In the genomic region with DNA sequence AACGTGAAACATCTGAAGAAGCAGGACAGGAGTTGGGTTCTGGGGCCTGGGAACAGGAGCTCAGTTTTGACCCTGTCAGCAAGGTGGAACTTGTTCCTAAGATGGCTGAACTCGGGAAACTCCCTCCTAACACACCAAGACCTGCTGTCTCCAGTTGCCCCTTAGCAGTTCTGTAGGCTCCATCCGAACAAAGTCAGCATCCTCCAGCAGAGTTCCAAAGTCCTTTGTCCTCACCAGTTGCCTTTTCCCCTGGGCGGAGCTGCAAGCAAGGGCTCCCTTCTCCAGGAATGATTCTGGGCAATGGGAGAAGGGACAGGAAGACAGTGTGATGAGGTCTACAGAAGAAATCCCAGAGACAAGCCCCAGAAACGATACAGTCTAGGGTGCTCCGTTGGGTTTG, we compare ENCODE assay signal across 24 mouse cellular contexts. TPM values are rescaled to one million over a fixed set of nuclear protein-coding genes. Genes with fewer than 3 reads are reported as not detected.
A peak's percentile ranks its signal among the peaks of the same experiment; 100 is the strongest.
DNase-seq lines count a peak whose midpoint lies in the region; ATAC-seq and TF ChIP-seq lines count a peak whose summit lies in the region.
"Had no signal": no experiment of that assay in that cellular context is flagged by ENCODE, and none has a peak within 500 bp of the region (broad histone marks: within the 10 kb centered on the region; RNA-seq: fewer than 3 reads in every experiment).

No protein-coding gene starts in this region.

- no peak for TF ChIP-seq CTCF in kidney, adult 2 months (conservative IDR thresholded peaks at IDR 0.05; ENCODE audit: insufficient read depth, insufficient read length, low read depth, low read length)

- H3K9ac ChIP-seq in kidney, embryonic 16.5 days (replicated peaks; ENCODE audit: low read length): no peak overlapping the region
- no peak overlapping the region for H3K9ac ChIP-seq in kidney, embryonic 15.5 days
- no peak overlapping the region for H3K9ac ChIP-seq in forebrain, embryonic 14.5 days (ENCODE audit: low read length)
- H3K9ac ChIP-seq: embryonic facial prominence, embryonic 13.5 days; embryonic facial prominence, embryonic 15.5 days; forebrain, embryonic 12.5 days; forebrain, embryonic 15.5 days had no signal

- H3K4me1 ChIP-seq in kidney, adult 2 months (ENCODE audit: control insufficient read depth, insufficient read depth, low read length): 0 out of 2 replicates have a peak, but pooled peaks cover 3% of the 10 kb centered on the region
- no peaks in the 10 kb centered on the region for H3K4me1 ChIP-seq in kidney, embryonic 16.5 days (ENCODE audit: insufficient read depth, low read length)
- H3K4me1 ChIP-seq in kidney, embryonic 15.5 days: peaks cover 8% of the 10 kb centered on the region
- no peaks in the 10 kb centered on the region for H3K4me1 ChIP-seq in forebrain, embryonic 14.5 days (ENCODE audit: control insufficient read depth, insufficient read depth, low read length)
- H3K4me1 ChIP-seq: embryonic facial prominence, embryonic 13.5 days; embryonic facial prominence, embryonic 15.5 days; forebrain, embryonic 15.5 days had no signal

- 55% methylated on average over 6 of the region's 6 CpGs for WGBS in kidney, adult 2 months
- 69% methylated on average over 6 of the region's 6 CpGs for WGBS in kidney, embryonic 16.5 days
- WGBS in kidney, embryonic 15.5 days: 72% methylated on average over 6 of the region's 6 CpGs
- 77% methylated on average over 6 of the region's 6 CpGs for WGBS in forebrain, embryonic 14.5 days

- H3K4me2 ChIP-seq in kidney, embryonic 16.5 days (replicated peaks; ENCODE audit: low read depth, low read length): no peak overlapping the region
- no peak overlapping the region for H3K4me2 ChIP-seq in kidney, embryonic 15.5 days
- H3K4me2 ChIP-seq in forebrain, embryonic 14.5 days (ENCODE audit: low read length): no peak overlapping the region
- H3K4me2 ChIP-seq: embryonic facial prominence, embryonic 13.5 days; embryonic facial prominence, embryonic 15.5 days; forebrain, embryonic 12.5 days; forebrain, embryonic 15.5 days had no signal

- TF ChIP-seq POLR2A in kidney, adult 2 months (IDR thresholded peaks at IDR 0.05; ENCODE audit: low read depth, low read length): no peak

- no peaks in the 10 kb centered on the region for H3K27me3 ChIP-seq in kidney, adult 2 months (replicated peaks; ENCODE audit: control insufficient read depth, insufficient read depth, low read length)
- no peaks in the 10 kb centered on the region for H3K27me3 ChIP-seq in kidney, embryonic 16.5 days (ENCODE audit: insufficient read depth, low read length)
- H3K27me3 ChIP-seq in kidney, embryonic 15.5 days: no peaks in the 10 kb centered on the region
- H3K27me3 ChIP-seq in forebrain, embryonic 14.5 days (replicated peaks; ENCODE audit: control insufficient read depth, insufficient read depth, low read length): no peaks in the 10 kb centered on the region
- H3K27me3 ChIP-seq: embryonic facial prominence, embryonic 13.5 days; embryonic facial prominence, embryonic 15.5 days; forebrain, embryonic 12.5 days; forebrain, embryonic 15.5 days had no signal

- H3K36me3 ChIP-seq in kidney, adult 2 months (ENCODE audit: control insufficient read depth, insufficient read depth, low read length): no peaks in the 10 kb centered on the region
- no peaks in the 10 kb centered on the region for H3K36me3 ChIP-seq in kidney, embryonic 16.5 days (ENCODE audit: insufficient read depth, low read length)
- H3K36me3 ChIP-seq in kidney, embryonic 15.5 days: no peaks in the 10 kb centered on the region
- H3K36me3 ChIP-seq in forebrain, embryonic 14.5 days (ENCODE audit: control insufficient read depth, insufficient read depth, low read length): no peaks in the 10 kb centered on the region
- H3K36me3 ChIP-seq: embryonic facial prominence, embryonic 13.5 days; embryonic facial prominence, embryonic 15.5 days; forebrain, embryonic 10.5 days; forebrain, embryonic 12.5 days; forebrain, embryonic 15.5 days had no signal

- no peak overlapping the region for H3K4me3 ChIP-seq in kidney, adult 2 months (ENCODE audit: insufficient read depth, low read depth, low read length)
- H3K4me3 ChIP-seq in kidney, embryonic 16.5 days (ENCODE audit: low read length): no peak overlapping the region
- no peak overlapping the region for H3K4me3 ChIP-seq in kidney, embryonic 15.5 days (replicated peaks)
- no peak overlapping the region for H3K4me3 ChIP-seq in forebrain, embryonic 14.5 days (ENCODE audit: low read depth, low read length)
- H3K4me3 ChIP-seq: embryonic facial prominence, embryonic 13.5 days; embryonic facial prominence, embryonic 15.5 days; erythroblast, embryonic 14.5 days; forebrain, embryonic 10.5 days; forebrain, embryonic 12.5 days; forebrain, embryonic 15.5 days had no signal

- no peaks in the 10 kb centered on the region for H3K9me3 ChIP-seq in kidney, embryonic 16.5 days (ENCODE audit: low read length)
- H3K9me3 ChIP-seq in kidney, embryonic 15.5 days (replicated peaks): no peaks in the 10 kb centered on the region
- no peaks in the 10 kb centered on the region for H3K9me3 ChIP-seq in forebrain, embryonic 14.5 days (replicated peaks; ENCODE audit: control insufficient read depth, low read length)
- H3K9me3 ChIP-seq: embryonic facial prominence, embryonic 13.5 days; embryonic facial prominence, embryonic 15.5 days; forebrain, embryonic 10.5 days; forebrain, embryonic 12.5 days; forebrain, embryonic 15.5 days had no signal

- ATAC-seq in kidney, embryonic 16.5 days (ENCODE audit: low FRiP score, low TSS enrichment): no peak
- ATAC-seq in kidney, embryonic 15.5 days (replicated peaks; ENCODE audit: low FRiP score): no peak
- ATAC-seq in forebrain, embryonic 14.5 days: no peak
- ATAC-seq: forebrain, embryonic 15.5 days had no signal

- H3K27ac ChIP-seq in kidney, adult 2 months (ENCODE audit: insufficient read depth, low read depth, low read length): 0 out of 2 replicates have a peak overlapping the region, but pooled peaks have one; percentile 18
- no peak overlapping the region for H3K27ac ChIP-seq in kidney, embryonic 16.5 days (ENCODE audit: low read length)
- H3K27ac ChIP-seq in kidney, embryonic 15.5 days: no peak overlapping the region
- H3K27ac ChIP-seq in forebrain, embryonic 14.5 days (ENCODE audit: low read depth, low read length): no peak overlapping the region
- H3K27ac ChIP-seq: embryonic facial prominence, embryonic 13.5 days; embryonic facial prominence, embryonic 15.5 days; forebrain, embryonic 10.5 days; forebrain, embryonic 12.5 days; forebrain, embryonic 15.5 days had no signal

- DNase-seq in kidney, adult 2 months: peak; percentile 73
- DNase-seq in kidney, postnatal 4 days: no peak
- DNase-seq in kidney, adult 9 months: peak; percentile 69
- DNase-seq in kidney, postnatal 25 days: peak; percentile 25 to 71
- DNase-seq in yolk sac, embryonic 10.5 days (ENCODE audit: low spot score): peak; percentile 53
- no peak for DNase-seq in forebrain, embryonic 14.5 days (ENCODE audit: low spot score)
- DNase-seq: adrenal gland, adult 2 months; adrenal gland, postnatal 10 days; adrenal gland, postnatal 25 days; cerebellum, adult 11 months; cerebellum, adult 18-20 months; cerebellum, adult 8-10 months; cerebellum, adult 9-11 months; cerebellum, postnatal 14 days; cerebellum, postnatal 36 days; embryo, embryonic 11 days had no signal

RNA-seq across cellular contexts. Expression of a gene that starts 26.8 kb away (rescaled TPM):
- polyA plus RNA-seq in kidney, adult 2 months (2012; rRNA removed): 34.1 and 39.8 TPM in 2 replicates
- 11.7 and 18.5 TPM in 2 replicates for polyA plus RNA-seq in kidney, embryonic 16.5 days (2015; fragmentation: Nextera tagmentation; extraction: Ambion mirVana)
- 19.0 and 19.2 TPM in 2 replicates for polyA plus RNA-seq in kidney, embryonic 15.5 days (2015; fragmentation: Nextera tagmentation; extraction: Ambion mirVana)
- polyA plus RNA-seq in forebrain, embryonic 14.5 days (2014; fragmentation: Nextera tagmentation; extraction: Ambion mirVana): 2.2 TPM in 2 replicates

RNA-seq across cellular contexts. Expression of a gene that starts 57.6 kb away (rescaled TPM):
- 50.0 and 56.8 TPM in 2 replicates for polyA plus RNA-seq in kidney, adult 2 months (2012; rRNA removed)
- polyA plus RNA-seq in kidney, embryonic 16.5 days (2015; fragmentation: Nextera tagmentation; extraction: Ambion mirVana): 101 and 106 TPM in 2 replicates
- polyA plus RNA-seq in kidney, embryonic 15.5 days (2015; fragmentation: Nextera tagmentation; extraction: Ambion mirVana): 91.3 and 93.2 TPM in 2 replicates
- 97.5 and 105 TPM in 2 replicates for polyA plus RNA-seq in forebrain, embryonic 14.5 days (2014; fragmentation: Nextera tagmentation; extraction: Ambion mirVana)

Comparison
In these comparisons a context has a peak if more than half of its experiments do, and no peak if none do; other contexts are left out.
1. DNase-seq: peak in kidney, adult 2 months (single experiment), kidney, adult 9 months (single experiment), kidney, postnatal 25 days (2 of 2) and yolk sac, embryonic 10.5 days (single experiment); none in kidney, postnatal 4 days (0 of 2) and forebrain, embryonic 14.5 days (single experiment).